Mouse (Mus musculus): ENCODE data around the gene Olfr492.

Gene Olfr492

DNA sequence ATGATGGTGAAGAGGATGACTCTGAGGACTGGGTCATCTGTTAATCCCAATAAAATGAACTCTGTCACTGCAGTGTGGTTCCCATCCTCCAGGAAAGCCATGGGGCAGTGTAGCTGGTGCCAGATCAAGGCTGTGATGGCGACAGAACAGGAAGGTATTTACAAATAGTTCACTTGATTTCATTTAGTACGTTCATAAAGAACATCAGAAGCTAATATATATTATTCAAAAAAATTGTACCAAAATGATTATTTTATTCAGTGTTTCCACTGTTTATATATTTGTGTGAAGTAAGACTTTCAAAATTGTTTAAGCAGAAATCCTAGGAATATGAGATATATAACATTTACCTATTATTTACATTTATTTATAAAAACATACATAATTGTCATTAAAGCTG is at the start of gene Olfr492:
TSS of gene Olfr492 (minus strand) at position 101 of the 400 bp plus-strand sequence.
- no peak for DNase-seq (ENCODE audit: extremely low read depth, insufficient read length, low spot score)

DNA sequence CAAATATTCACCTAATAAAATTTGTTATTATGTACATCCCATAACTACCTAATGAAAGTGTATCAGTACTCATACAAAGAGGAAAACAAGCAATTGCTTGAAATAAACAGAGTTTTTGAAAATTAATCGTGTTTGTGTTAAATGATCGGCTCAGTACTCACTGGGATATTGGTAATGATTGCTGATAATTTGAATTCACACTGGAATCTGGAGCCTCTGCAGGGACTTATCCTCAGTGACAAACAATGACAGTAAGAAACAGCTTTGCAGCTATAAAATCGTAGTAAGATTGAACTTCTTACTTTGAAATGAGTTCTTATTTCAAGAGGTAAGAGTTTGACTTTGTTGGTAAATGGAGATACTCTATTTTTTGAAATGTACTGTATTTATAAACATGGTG is 41.6 kb upstream of the Olfr492 start, which contains the start of gene Olfr494:
TSS of gene Olfr494 (plus strand) at position 301 of the 400 bp plus-strand sequence.
- no peak for DNase-seq (ENCODE audit: extremely low read depth, insufficient read length, low spot score)

DNA sequence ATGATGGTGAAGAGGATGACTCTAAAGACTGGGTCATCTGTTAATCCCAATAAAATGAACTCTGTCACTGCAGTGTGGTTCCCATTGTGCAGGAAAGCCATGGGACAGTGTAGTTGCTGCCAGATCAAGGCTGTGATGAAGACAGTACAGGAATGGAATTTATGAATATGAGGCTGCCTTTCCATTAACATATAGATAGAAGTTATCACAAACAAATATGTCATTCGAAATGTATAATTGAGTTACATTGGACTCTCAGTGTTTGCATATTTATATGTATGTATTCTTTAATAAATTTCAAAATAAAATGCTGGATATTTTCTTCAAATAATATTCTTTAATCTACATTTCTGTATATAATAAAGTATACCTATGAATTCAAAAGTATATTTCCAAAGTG is 23.4 kb upstream of the Olfr492 start, which contains the start of gene Olfr493:
TSS of gene Olfr493 (minus strand) at position 101 of the 400 bp plus-strand sequence.
- no peak for DNase-seq (ENCODE audit: extremely low read depth, insufficient read length, low spot score)

DNA sequence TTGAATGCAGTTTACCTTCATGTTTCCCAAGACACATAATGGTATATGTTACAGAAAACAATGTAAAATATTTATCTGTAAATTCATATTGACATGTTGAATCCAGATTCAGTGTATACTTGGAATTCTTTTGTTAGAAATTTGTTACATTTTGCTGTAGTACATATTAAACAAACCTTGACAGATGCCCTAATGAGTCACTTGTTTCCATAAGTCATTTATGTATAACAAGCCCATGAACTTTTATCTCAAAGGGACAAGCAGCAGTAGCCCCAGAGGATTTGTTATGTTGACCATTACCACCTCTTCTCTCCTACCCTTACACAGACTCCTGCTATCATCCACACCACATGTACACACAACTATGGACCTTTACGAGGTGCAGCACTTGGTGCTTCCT is 10.3 kb downstream of the Olfr492 start, which contains the start of gene Olfr491:
TSS of gene Olfr491 (plus strand) at position 301 of the 400 bp plus-strand sequence.
- no peak for DNase-seq (ENCODE audit: extremely low read depth, insufficient read length, low spot score)

DNA sequence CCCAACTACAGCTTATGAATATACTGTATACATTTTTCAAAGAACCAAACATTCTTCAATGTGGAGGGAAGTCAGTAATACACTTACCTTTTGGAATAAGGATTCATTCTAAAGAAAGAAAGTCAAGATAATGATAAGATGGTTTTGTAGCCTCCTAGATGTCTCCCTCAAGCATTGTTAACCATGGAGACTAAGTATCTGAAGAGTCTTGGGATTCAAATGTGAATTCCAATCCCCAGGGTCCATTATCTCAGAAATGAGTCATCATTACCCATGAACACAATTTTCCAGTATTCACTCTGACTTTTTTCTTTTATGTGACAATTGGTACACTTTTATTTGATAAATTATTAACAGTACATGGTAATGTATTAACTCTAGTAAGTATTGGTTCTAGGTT is 34.6 kb downstream of the Olfr492 start, which contains the start of gene Olfr490:
TSS of gene Olfr490 (minus strand) at position 101 of the 400 bp plus-strand sequence.
- no peak for DNase-seq (ENCODE audit: extremely low read depth, insufficient read length, low spot score)

All from 3134 (cell line).